Mouse (Mus musculus) spleen, adult 2 months (tissue): Measurements from ENCODE around the gene Shank3. TPM values are rescaled to one million over a fixed set of nuclear protein-coding genes. Genes with fewer than 3 reads are reported as not detected.

Source experiments
- DNase-seq, 2 experiments: peaks; one replicate each; pipeline versions ENCODE4 v3.0.0 to v3.0.0-alpha.2; 2012 to 2021; ENCODE audit warnings: low spot score in 2 of 2, low read depth in 1 of 2
- H3K27ac ChIP-seq: fragments of 200-500 bp; 2 replicates; pipeline ENCODE4 v1.5.1; 2012; ENCODE audit warnings: low read length, inconsistent platforms; ENCODE audit not compliant: insufficient read depth
- H3K27me3 ChIP-seq: fragments of 200-500 bp; 2 replicates; pipeline ENCODE4 v1.6.1; 2012; ENCODE audit warnings: mild to moderate bottlenecking, moderate library complexity, low read length, inconsistent platforms; ENCODE audit not compliant: control insufficient read depth, insufficient read depth
- H3K36me3 ChIP-seq: fragments of 200-500 bp; 2 replicates; pipeline ENCODE4 v1.6.1; 2012; ENCODE audit warnings: mild to moderate bottlenecking, low read length, inconsistent platforms; ENCODE audit not compliant: control insufficient read depth, insufficient read depth
- H3K4me1 ChIP-seq: fragments of 200-500 bp; 2 replicates; pipeline ENCODE4 v1.6.1; 2011; ENCODE audit warnings: inconsistent platforms; ENCODE audit not compliant: control insufficient read depth, insufficient read depth, insufficient read length
- H3K4me3 ChIP-seq: fragments of 200-500 bp; 2 replicates; pipeline ENCODE4 v1.5.1; 2011; ENCODE audit warnings: mild to moderate bottlenecking, inconsistent platforms; ENCODE audit not compliant: insufficient read depth, insufficient read length; ENCODE audit errors: extremely low read depth
- CTCF ChIP-seq: fragments of 200-500 bp; IDR thresholded peaks from 2 replicates; pipeline ENCODE4 v1.5.1; 2011; ENCODE audit warnings: mild to moderate bottlenecking, inconsistent platforms; ENCODE audit not compliant: insufficient read depth, insufficient read length, insufficient replicate concordance; ENCODE audit errors: extremely low read depth
- POLR2A ChIP-seq: fragments of 200-500 bp; IDR thresholded peaks from 2 replicates; pipeline ENCODE4 v1.6.1; 2011; ENCODE audit warnings: low read depth, low read length, inconsistent platforms
- WGBS: fragments of 180-500 bp; shearing (Covaris S2); methylation state at CpG from one replicate; pipeline ENCODE4 v1.1.7; 2018; 5-methylcytosine and 5-hydroxymethylcytosine counted together
- polyA plus RNA-seq: library from polyadenylated mRNA; depleted of rRNA; stranded (reverse); fragments of >200 nt; gene quantifications from 2 replicates; pipeline ENCODE4 v1.2.3, GENCODE M21; 2012

The Shank3 gene
- polyA plus RNA-seq, 1 experiment: 24.6 TPM

- 91% methylated on average over 11 of the region's 11 CpGs for WGBS
- no peaks in the 10 kb centered on the region for H3K27me3 ChIP-seq
- no peaks in the 10 kb centered on the region; the same call in 1 of the 2 replicates for H3K4me1 ChIP-seq
- TF ChIP-seq POLR2A (no peak), CTCF (no peak)
- DNase-seq: no peak
- H3K4me3 ChIP-seq: no peak overlapping the region
- H3K27ac ChIP-seq: no peak overlapping the region
- no peaks in the 10 kb centered on the region for H3K36me3 ChIP-seq
These were observed 49.4 kb downstream of the Shank3 start for GRCm38 (mm10) chr15:89548837-89549236.

- no peaks in the 10 kb centered on the region; the same call in 1 of the 2 replicates for H3K4me1 ChIP-seq
- no peak overlapping the region for H3K4me3 ChIP-seq
- WGBS: 95% methylated on average over 8 of the region's 8 CpGs
- no peak for TF ChIP-seq CTCF
- TF ChIP-seq POLR2A: no peak
- DNase-seq: no peak
- no peak overlapping the region for H3K27ac ChIP-seq
- H3K27me3 ChIP-seq: no peaks in the 10 kb centered on the region
- H3K36me3 ChIP-seq: no peaks in the 10 kb centered on the region
These were observed 51.1 kb downstream of the Shank3 start for GRCm38 (mm10) chr15:89550506-89550905.

- TF ChIP-seq CTCF (no peak), POLR2A (no peak)
- Histone ChIP-seq H3K27ac (no peak overlapping the region), H3K4me3 (no peak overlapping the region), H3K4me1 (no peaks in the 10 kb centered on the region; the same call in 1 of the 2 replicates), H3K36me3 (no peaks in the 10 kb centered on the region), H3K27me3 (no peaks in the 10 kb centered on the region)
- 83% methylated on average over 1 of the region's 1 CpGs for WGBS
- DNase-seq: no peak
These were observed 52.3 kb downstream of the Shank3 start for GRCm38 (mm10) chr15:89551733-89552132.

GRCm38 (mm10) chr15:89555591-89555990, 56.2 kb downstream of the Shank3 start:
- Histone ChIP-seq H3K36me3 (no peaks in the 10 kb centered on the region), H3K27me3 (no peaks in the 10 kb centered on the region), H3K27ac (no peak overlapping the region), H3K4me1 (no peaks in the 10 kb centered on the region; the same call in 1 of the 2 replicates), H3K4me3 (no peak overlapping the region)
- no peak for DNase-seq
- TF ChIP-seq CTCF: no peak
- WGBS: 84% methylated on average over 6 of the region's 6 CpGs

GRCm38 (mm10) chr15:89556401-89557178, 57.2 kb downstream of the Shank3 start:
- TF ChIP-seq POLR2A (no peak), CTCF (no peak)
- no peaks in the 10 kb centered on the region for H3K27me3 ChIP-seq
- no peaks in the 10 kb centered on the region for H3K36me3 ChIP-seq
- H3K4me1 ChIP-seq: no peaks in the 10 kb centered on the region; the same call in 1 of the 2 replicates
- no peak overlapping the region for H3K27ac ChIP-seq
- no peak for DNase-seq
- WGBS: 91% methylated on average over 23 of the region's 23 CpGs
- no peak overlapping the region for H3K4me3 ChIP-seq

- Histone ChIP-seq H3K4me3 (no peak overlapping the region), H3K36me3 (no peaks in the 10 kb centered on the region), H3K27me3 (no peaks in the 10 kb centered on the region), H3K27ac (no peak overlapping the region), H3K4me1 (no peaks in the 10 kb centered on the region; the same call in 1 of the 2 replicates)
- WGBS: 93% methylated on average over 38 of the region's 40 CpGs
- DNase-seq: no peak
- TF ChIP-seq POLR2A: no peak
- no peak for TF ChIP-seq CTCF
These were observed 58.0 kb downstream of the Shank3 start for GRCm38 (mm10) chr15:89557179-89557995.
